Mouse (Mus musculus) testis, postnatal 14 days (tissue): Measurements from ENCODE around the gene Hivep3.

Experiments used
- DNase-seq: peaks from one replicate; pipeline ENCODE4 v3.0.0; 2021; ENCODE audit warnings: low spot score

Gene Hivep3

DNA sequence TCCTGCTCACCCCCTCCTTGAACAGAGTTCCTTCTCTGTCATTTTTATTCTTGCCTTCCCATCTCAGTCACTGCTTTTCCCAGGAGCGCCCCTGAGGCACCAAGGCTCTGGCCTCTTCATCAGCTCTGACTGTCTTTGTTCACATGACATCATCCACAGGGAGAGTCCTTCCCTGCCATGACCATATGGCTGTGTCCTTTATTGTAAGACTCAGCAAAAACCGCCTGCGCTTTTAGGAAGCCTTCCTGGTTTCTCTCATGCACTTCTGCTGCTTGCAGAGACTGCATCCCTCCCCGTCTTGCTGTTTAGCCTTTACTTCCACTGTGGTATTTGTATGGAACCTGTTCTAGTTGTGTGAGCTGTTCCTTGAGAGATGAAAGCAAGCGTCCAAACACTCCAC, 216.6 kb downstream of the Hivep3 start:
- no peak for DNase-seq

- DNase-seq = no peak
These were observed 217.5 kb downstream of the Hivep3 start for GRCm38 (mm10) chr4:119951081-119951480.

GRCm38 (mm10) chr4:119955008-119955407, 221.4 kb downstream of the Hivep3 start:
- DNase-seq = no peak

DNA sequence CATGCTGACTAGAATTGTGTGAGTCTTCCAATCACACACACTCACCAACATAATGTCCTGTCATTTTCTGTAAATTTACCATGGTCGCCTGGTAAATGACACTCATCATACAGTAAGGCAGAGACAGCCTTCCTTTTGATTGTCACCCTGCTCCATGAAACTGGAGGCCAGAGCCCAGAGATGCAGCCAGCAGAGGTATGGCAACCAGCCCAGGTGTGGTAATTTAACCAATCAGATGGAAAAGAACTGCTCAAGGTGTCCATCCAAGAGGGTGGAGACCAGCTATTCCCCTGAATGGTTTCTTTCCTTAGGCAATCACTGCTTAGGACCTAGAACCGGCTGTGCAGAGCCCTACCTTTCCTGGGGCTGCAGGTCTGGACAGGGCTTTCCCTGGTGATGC, 224.4 kb downstream of the Hivep3 start:
- DNase-seq = no peak

- no peak for DNase-seq
These were observed 225.7 kb downstream of the Hivep3 start for GRCm38 (mm10) chr4:119959293-119959692.

DNA sequence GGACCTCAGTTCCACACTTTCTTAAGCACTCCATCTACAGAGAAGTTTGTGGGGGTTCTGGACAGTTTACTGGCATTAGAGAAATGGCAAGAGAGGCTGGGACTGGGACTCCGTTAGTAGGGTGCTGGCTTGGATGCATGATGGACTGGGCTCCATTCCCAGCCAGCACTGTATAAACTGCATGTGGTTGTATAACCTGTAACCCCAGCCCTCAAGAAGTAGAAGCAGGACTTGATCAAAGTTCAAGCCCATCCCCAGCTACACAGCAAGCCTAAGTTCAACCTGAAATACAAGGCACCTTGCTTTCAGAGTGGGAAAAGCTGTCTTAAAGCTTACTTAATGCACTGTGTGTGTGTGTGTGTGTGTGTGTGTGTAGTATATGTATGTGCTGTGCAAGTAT, 226.3 kb downstream of the Hivep3 start:
- DNase-seq = no peak

- DNase-seq = no peak
These were observed 226.9 kb downstream of the Hivep3 start for GRCm38 (mm10) chr4:119960523-119960922.

GRCm38 (mm10) chr4:119961164-119961563, 227.6 kb downstream of the Hivep3 start:
- no peak for DNase-seq

DNA sequence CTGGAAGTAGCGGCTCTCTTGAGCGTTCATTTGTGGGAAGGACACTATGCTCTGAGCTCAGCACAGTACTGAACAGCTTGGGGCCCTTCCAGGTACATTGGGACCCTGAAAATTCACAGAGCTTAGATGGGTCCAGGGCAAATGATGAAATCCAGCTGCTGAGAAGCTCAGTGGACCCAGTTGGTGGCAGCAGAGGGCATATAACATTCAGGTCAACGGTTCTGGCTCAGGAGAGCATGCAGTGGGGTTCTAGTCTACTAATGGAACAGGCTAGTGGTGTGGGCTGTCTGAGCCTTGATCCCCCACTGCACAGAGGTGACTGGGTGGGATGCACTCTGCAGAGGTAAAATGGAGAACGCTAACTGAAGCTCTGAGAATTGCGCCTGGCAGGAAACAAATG, 228.5 kb downstream of the Hivep3 start:
- no peak for DNase-seq

- DNase-seq = no peak
These were observed 232.8 kb downstream of the Hivep3 start for GRCm38 (mm10) chr4:119966105-119967072.

- DNase-seq = no peak
These were observed 233.6 kb downstream of the Hivep3 start for GRCm38 (mm10) chr4:119967073-119967608.

- no peak for DNase-seq
These were observed 234.1 kb downstream of the Hivep3 start for GRCm38 (mm10) chr4:119967636-119968035.

DNA sequence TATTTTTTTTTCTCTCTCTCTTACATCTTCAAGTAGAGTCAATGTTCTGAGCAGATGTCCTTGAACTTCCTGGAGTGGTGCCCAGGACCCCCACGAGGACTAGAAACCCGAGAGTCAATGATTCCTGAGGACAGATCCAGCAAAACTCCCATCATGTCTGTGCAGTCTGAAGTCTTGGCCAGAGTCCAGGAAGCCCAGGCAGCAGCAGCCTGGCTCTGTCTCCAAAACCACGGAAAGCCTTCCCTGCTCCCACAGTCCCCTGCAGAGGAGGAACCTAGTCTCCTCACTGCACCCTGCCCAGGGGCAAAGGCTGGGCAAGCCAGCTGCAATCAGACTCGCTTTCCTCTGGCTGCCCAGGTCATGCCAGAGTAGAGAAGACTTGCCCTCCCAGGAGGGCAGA, 234.5 kb downstream of the Hivep3 start:
- DNase-seq = no peak

- no peak for DNase-seq
These were observed 235.3 kb downstream of the Hivep3 start for GRCm38 (mm10) chr4:119968887-119969286.

GRCm38 (mm10) chr4:119970166-119970565, 236.6 kb downstream of the Hivep3 start:
- no peak for DNase-seq

GRCm38 (mm10) chr4:119972375-119972774, 238.8 kb downstream of the Hivep3 start:
- no peak for DNase-seq

- DNase-seq = no peak
These were observed 240.4 kb downstream of the Hivep3 start for GRCm38 (mm10) chr4:119973729-119974605.

DNA sequence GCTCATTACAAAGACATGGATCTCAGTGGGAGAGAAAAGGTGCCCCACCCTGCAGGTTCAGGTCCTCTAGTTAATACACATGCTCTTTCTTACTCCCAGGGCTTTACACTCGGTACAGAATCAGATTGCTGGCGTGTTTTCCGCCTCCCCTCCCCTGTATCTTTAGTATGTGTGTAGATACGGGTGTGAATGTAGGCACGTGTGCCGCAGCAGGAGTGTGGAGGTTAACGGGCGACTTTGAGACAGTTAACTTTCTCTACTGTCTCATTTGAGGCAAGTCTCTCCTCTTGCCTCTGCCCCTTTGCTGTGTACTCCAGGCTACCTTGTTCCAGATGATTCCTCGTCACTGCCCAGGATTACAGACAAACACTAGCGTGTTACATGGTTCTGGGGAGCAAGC, 241.7 kb downstream of the Hivep3 start:
- no peak for DNase-seq

DNA sequence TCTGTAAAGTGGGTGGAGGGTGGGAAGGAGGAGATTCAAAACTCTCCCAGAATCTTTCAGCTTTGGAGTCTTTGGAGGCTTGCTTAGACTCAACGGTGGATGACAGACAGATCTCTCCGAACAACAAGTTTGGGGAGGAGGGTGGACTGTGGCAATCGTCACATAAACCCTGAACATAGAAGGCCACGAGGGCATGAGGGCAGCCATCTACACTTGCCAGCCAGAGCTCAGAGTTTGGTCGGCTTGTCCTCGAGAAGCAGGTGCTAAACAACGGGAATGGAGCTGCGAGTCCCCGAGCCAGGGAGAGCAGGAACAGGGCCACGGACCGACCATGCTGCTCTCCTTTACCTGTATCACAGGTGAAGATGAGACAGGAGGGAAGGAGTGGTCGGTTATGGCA, 242.2 kb downstream of the Hivep3 start:
- DNase-seq = no peak

DNA sequence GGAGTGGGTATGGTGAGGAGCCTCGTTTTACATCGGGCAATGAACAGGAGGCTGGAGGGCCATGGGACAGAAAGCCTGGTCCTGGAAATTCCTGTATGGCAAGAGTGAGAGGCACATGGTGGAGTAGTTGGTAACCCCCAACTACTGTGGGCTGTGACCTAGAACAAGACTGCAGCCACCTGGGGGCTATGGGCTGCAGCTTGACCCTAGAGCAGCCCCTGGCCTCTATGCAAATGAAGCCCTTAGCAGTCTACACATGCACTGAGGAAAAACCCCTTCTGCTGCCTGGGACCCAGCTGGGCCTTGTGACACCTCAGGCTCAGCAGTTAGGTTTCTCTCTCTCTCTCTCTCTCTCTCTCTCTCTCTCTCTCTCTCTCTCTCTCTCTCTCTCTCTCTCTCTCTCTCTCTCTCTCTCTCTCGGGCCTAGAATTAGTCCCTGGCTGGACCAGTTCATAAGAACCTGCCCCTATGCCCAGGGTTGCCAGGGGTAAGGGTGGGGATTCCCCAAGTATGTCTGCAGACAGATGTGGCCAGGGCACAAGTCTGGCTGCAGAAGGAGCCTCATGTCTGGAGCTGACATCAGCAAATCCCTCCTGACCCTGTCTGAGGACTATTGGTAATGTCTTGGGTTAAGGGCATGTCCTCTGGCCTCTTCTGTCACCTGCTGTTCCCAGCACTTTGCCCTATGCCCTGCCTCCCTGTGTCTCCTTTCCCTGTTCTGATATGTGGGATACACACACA, 243.0 kb downstream of the Hivep3 start:
- DNase-seq = no peak

- no peak for DNase-seq
These were observed 244.4 kb downstream of the Hivep3 start for GRCm38 (mm10) chr4:119977817-119978491.
